Mouse (Mus musculus) hindbrain, embryonic 11.5 days (tissue): ENCODE results near the gene Pde9a. TPM values are rescaled to one million over a fixed set of nuclear protein-coding genes. Genes with fewer than 3 reads are reported as not detected.

ENCODE experiments used
- ATAC-seq: fragments of 200-750 bp; cut with Nextera tagmentation; 2 replicates; pipeline ENCODE4 v1.8.0; 2017; ENCODE audit warnings: mild to moderate bottlenecking, moderate TSS enrichment, moderate library complexity; ENCODE audit not compliant: low FRiP score
- DNase-seq: peaks from one replicate; pipeline ENCODE4 v3.0.0-alpha.2; 2015; ENCODE audit warnings: low spot score
- H3K27ac ChIP-seq: fragments of 300-500 bp; sonication (generic); 2 replicates; pipeline ENCODE4 v1.5.1; 2014; ENCODE audit warnings: mild to moderate bottlenecking, low read depth, low read length
- H3K27me3 ChIP-seq: fragments of 300-500 bp; sonication (generic); 2 replicates; pipeline ENCODE4 v1.6.1; 2014; ENCODE audit warnings: mild to moderate bottlenecking, low read length, moderate library complexity, mixed read lengths; ENCODE audit not compliant: control insufficient read depth, insufficient read depth
- H3K36me3 ChIP-seq: fragments of 300-500 bp; sonication (generic); 2 replicates; pipeline ENCODE4 v1.6.1; 2014; ENCODE audit warnings: mild to moderate bottlenecking, low read length, moderate library complexity, mixed read lengths; ENCODE audit not compliant: control insufficient read depth, insufficient read depth
- H3K4me1 ChIP-seq: fragments of 300-500 bp; sonication (generic); replicated peaks from 2 replicates; pipeline ENCODE4 v1.6.1; 2014; ENCODE audit warnings: low read length, mixed read lengths; ENCODE audit not compliant: control insufficient read depth, insufficient read depth
- H3K4me2 ChIP-seq: fragments of 300-500 bp; sonication (generic); replicated peaks from 2 replicates; pipeline ENCODE4 v1.6.1; 2014; ENCODE audit warnings: mild to moderate bottlenecking, low read depth, low read length
- H3K4me3 ChIP-seq: fragments of 300-500 bp; sonication (generic); 2 replicates; pipeline ENCODE4 v1.5.1; 2014; ENCODE audit warnings: low read depth, low read length
- H3K9ac ChIP-seq: fragments of 300-500 bp; sonication (generic); 2 replicates; pipeline ENCODE4 v1.6.1; 2014; ENCODE audit warnings: low read depth, low read length
- H3K9me3 ChIP-seq: fragments of 300-500 bp; sonication (generic); 2 replicates; pipeline ENCODE4 v1.6.1; 2016; ENCODE audit warnings: low read length; ENCODE audit not compliant: control insufficient read depth
- WGBS: fragments of 180-500 bp; shearing (Covaris S2); extraction: QIAGEN DNeasy Blood & Tissue Kit; methylation state at CpG from one replicate; pipeline ENCODE4 v1.1.7; 2014; 5-methylcytosine and 5-hydroxymethylcytosine counted together
- polyA plus RNA-seq: library from polyadenylated mRNA; unstranded; fragments of >200 nt; fragmentation: Nextera tagmentation; extraction: Ambion mirVana; gene quantifications from 2 replicates; pipeline ENCODE4 v1.2.1, GENCODE M21; 2014

Pde9a gene
- polyA plus RNA-seq, 1 experiment from 2014 or later: 27.9 TPM

DNA sequence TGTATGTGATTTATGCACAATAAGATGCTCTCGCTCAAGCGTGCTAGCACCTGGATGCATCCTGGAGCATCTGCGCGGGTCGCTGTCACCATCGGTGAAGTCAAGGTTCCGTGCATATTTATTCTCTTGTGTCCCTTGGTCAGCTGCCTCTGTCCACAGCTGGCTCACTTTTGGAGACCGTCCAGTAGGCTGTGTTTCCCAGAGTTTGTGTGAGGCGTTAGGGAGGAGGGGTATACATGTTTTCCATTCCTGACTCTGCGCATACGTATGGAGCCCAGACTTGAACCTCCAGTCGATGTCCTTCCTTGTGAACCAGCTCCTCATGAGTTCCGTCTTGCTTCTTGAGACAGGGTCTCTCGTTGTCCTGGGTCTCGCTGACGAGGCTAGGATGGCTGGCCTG, 34.6 kb downstream of the Pde9a start:
- no peaks in the 10 kb centered on the region for H3K36me3 ChIP-seq
- no peak overlapping the region for H3K4me2 ChIP-seq
- H3K4me3 ChIP-seq: no peak overlapping the region
- WGBS: 91% methylated on average over 16 of the region's 16 CpGs
- no peak overlapping the region for H3K27ac ChIP-seq
- H3K9me3 ChIP-seq: no peaks in the 10 kb centered on the region
- no peak for ATAC-seq
- H3K27me3 ChIP-seq: no peaks in the 10 kb centered on the region
- H3K4me1 ChIP-seq: no peaks in the 10 kb centered on the region
- H3K9ac ChIP-seq: no peak overlapping the region
- no peak for DNase-seq

DNA sequence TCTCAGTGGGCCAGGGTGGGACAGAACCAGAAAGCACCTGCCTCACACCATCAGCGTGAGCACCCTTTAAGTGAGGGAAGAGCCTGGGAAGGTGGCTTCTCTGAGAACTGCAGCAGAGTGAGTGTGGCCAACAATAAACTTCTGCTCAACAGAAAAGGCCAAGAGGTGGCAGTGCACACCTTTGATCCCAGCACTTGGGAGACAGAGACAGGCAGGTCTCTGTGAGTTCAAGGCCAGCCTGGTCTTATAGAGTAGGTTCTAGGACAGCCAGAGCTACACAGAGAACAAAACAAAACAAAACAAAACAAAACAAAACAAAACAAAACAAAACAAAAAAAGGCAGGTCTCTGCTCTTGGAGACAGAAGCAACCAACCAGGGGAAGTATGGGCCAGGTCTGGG, 36.4 kb downstream of the Pde9a start:
- DNase-seq: no peak
- ATAC-seq: no peak
- no peak overlapping the region for H3K27ac ChIP-seq
- no peak overlapping the region for H3K4me2 ChIP-seq
- no peaks in the 10 kb centered on the region for H3K4me1 ChIP-seq
- no peak overlapping the region for H3K9ac ChIP-seq
- no peaks in the 10 kb centered on the region for H3K36me3 ChIP-seq
- no peaks in the 10 kb centered on the region for H3K27me3 ChIP-seq
- H3K4me3 ChIP-seq: no peak overlapping the region
- 96% methylated on average over 1 of the region's 1 CpGs for WGBS
- no peaks in the 10 kb centered on the region for H3K9me3 ChIP-seq

DNA sequence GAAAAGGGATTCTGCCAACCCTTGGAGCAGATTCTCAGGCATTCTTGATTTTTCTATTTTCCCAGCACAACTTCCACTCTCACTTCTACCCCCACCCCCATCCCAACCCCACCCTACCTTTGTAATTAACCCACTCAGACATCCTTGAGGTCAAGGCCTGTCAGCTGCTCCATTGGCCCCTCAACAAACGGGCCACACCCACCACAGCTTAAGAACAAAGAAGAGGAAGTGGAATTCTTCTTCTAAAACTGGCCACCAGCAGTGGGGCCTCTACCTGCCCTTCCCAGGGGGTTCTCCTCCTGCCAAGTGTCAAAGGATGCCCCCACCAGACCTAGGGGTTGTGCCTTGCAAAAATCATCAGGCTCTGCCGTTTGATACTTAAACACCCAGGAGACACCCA, 37.0 kb downstream of the Pde9a start:
- H3K4me2 ChIP-seq: no peak overlapping the region
- H3K27ac ChIP-seq: no peak overlapping the region
- DNase-seq: no peak
- ATAC-seq: no peak
- H3K4me1 ChIP-seq: no peaks in the 10 kb centered on the region
- no peaks in the 10 kb centered on the region for H3K9me3 ChIP-seq
- 48% methylated on average over 2 of the region's 2 CpGs for WGBS
- H3K4me3 ChIP-seq: no peak overlapping the region
- H3K36me3 ChIP-seq: no peaks in the 10 kb centered on the region
- H3K9ac ChIP-seq: peak overlapping the region; percentile 5; the same call in 1 of the 2 replicates
- H3K27me3 ChIP-seq: no peaks in the 10 kb centered on the region

- Histone ChIP-seq H3K9ac (no peak overlapping the region), H3K36me3 (0 out of 2 replicates have a peak, but pooled peaks cover 1% of the 10 kb centered on the region), H3K4me2 (no peak overlapping the region), H3K4me3 (no peak overlapping the region), H3K9me3 (peaks cover 1% of the 10 kb centered on the region; the same call in 1 of the 2 replicates), H3K4me1 (no peaks in the 10 kb centered on the region), H3K27me3 (no peaks in the 10 kb centered on the region), H3K27ac (no peak overlapping the region)
- no peak for DNase-seq
- ATAC-seq: no peak
- WGBS: 86% methylated on average over 4 of the region's 4 CpGs
Measured at GRCm38 (mm10) chr17:31424358-31424757, 38.3 kb downstream of the Pde9a start.

GRCm38 (mm10) chr17:31424798-31425197, 38.8 kb downstream of the Pde9a start:
- H3K9me3 ChIP-seq: peaks cover 4% of the 10 kb centered on the region; the same call in 1 of the 2 replicates
- DNase-seq: no peak
- no peak overlapping the region for H3K9ac ChIP-seq
- no peak for ATAC-seq
- no peak overlapping the region for H3K4me3 ChIP-seq
- no peaks in the 10 kb centered on the region for H3K27me3 ChIP-seq
- H3K4me1 ChIP-seq: no peaks in the 10 kb centered on the region
- H3K4me2 ChIP-seq: no peak overlapping the region
- H3K27ac ChIP-seq: no peak overlapping the region
- H3K36me3 ChIP-seq: 0 out of 2 replicates have a peak, but pooled peaks cover 3% of the 10 kb centered on the region
- WGBS: 54% methylated on average over 8 of the region's 8 CpGs

GRCm38 (mm10) chr17:31425827-31426698, 40.1 kb downstream of the Pde9a start:
- Histone ChIP-seq H3K9ac (no peak overlapping the region), H3K4me2 (no peak overlapping the region), H3K4me1 (no peaks in the 10 kb centered on the region), H3K9me3 (peaks cover 4% of the 10 kb centered on the region; the same call in 1 of the 2 replicates), H3K27me3 (no peaks in the 10 kb centered on the region), H3K4me3 (no peak overlapping the region), H3K36me3 (0 out of 2 replicates have a peak, but pooled peaks cover 3% of the 10 kb centered on the region), H3K27ac (no peak overlapping the region)
- ATAC-seq (no peak), DNase-seq (no peak)
- WGBS: 81% methylated on average over 13 of the region's 13 CpGs

DNA sequence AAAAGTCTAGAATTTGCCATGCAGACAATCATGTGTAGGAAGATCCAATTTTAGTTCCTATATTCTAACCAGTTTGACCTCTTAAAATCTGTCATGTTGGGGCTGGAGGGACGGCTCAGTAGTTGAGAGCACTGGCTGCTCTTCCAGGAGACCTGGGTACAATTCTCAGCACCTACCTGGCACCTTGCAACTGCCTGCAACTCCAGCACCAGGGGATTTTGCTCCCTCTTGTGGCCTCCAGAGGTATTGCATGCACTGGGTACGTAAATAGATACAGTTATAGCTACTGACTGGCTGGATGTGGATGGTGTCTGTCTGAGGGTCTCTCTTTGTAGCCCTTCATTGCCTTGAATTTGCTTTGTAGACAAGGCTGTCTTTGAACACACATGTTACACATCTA, 43.4 kb downstream of the Pde9a start:
- WGBS: 90% methylated on average over 2 of the region's 2 CpGs
- peaks cover 4% of the 10 kb centered on the region; the same call in 1 of the 2 replicates for H3K9me3 ChIP-seq
- H3K36me3 ChIP-seq: 0 out of 2 replicates have a peak, but pooled peaks cover 3% of the 10 kb centered on the region
- no peaks in the 10 kb centered on the region; the same call in 1 of the 2 replicates for H3K27me3 ChIP-seq
- no peak overlapping the region for H3K27ac ChIP-seq
- no peak overlapping the region for H3K4me3 ChIP-seq
- no peak overlapping the region for H3K9ac ChIP-seq
- ATAC-seq (no peak), DNase-seq (peak; percentile 15)
- peaks cover 5% of the 10 kb centered on the region for H3K4me1 ChIP-seq
- H3K4me2 ChIP-seq: no peak overlapping the region

GRCm38 (mm10) chr17:31432878-31433281, 46.9 kb downstream of the Pde9a start:
- H3K4me1 ChIP-seq: peaks cover 10% of the 10 kb centered on the region
- no peaks in the 10 kb centered on the region; the same call in 1 of the 2 replicates for H3K27me3 ChIP-seq
- H3K9me3 ChIP-seq: peaks cover 4% of the 10 kb centered on the region; the same call in 1 of the 2 replicates
- no peak overlapping the region for H3K27ac ChIP-seq
- ATAC-seq: no peak
- 0 out of 2 replicates have a peak, but pooled peaks cover 3% of the 10 kb centered on the region for H3K36me3 ChIP-seq
- no peak overlapping the region for H3K9ac ChIP-seq
- 45% methylated on average over 5 of the region's 5 CpGs for WGBS
- DNase-seq: no peak
- H3K4me2 ChIP-seq: no peak overlapping the region
- no peak overlapping the region for H3K4me3 ChIP-seq
